Mouse (Mus musculus): ENCODE results near the gene Ddx43. TPM values are rescaled to one million over a fixed set of nuclear protein-coding genes. Genes with fewer than 3 reads are reported as not detected.

Gene Ddx43
- polyA plus RNA-seq, 1 experiment: 0.12 TPM

DNA sequence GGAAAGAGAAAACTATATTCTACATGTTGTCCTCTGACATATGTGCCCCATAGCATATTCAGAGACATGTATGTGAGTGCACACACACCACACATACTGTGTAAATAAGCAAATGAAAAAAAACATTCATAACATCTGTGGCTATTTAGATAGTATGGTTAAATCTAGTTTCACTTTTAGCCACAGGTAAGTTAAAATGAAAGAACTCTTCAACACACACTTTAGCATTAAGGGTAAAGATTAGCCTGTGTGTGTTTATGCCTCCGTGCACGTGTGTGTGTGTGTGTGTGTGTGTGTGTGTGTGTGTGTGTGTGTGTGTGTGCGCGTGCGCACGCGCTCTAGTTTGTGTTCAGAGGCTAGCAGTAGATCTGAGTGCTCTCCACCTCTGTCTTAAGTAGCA is 6.0 kb downstream of the Ddx43 start:
- Histone ChIP-seq H3K36me3 (ENCODE audit: control insufficient read depth, insufficient read depth, low read length) (no peaks in the 10 kb centered on the region), H3K27me3 (ENCODE audit: control insufficient read depth, insufficient read depth, low read length) (peaks cover 2% of the 10 kb centered on the region; the same call in 1 of the 2 replicates), H3K27ac (ENCODE audit: insufficient read depth, low read length) (no peak overlapping the region), H3K4me3 (ENCODE audit: extremely low read depth, insufficient read depth, insufficient read length) (no peak overlapping the region), H3K4me1 (ENCODE audit: control insufficient read depth, insufficient read depth, insufficient read length) (no peaks in the 10 kb centered on the region)
- DNase-seq (ENCODE audit: low read depth in 1 of 2, low spot score in 2 of 2): no peak
- WGBS: 90% methylated on average over 7 of the region's 7 CpGs
- TF ChIP-seq POLR2A (IDR thresholded peaks at IDR 0.05; ENCODE audit: low read depth, low read length): no peak
- TF ChIP-seq CTCF (IDR thresholded peaks at IDR 0.05; ENCODE audit: extremely low read depth, insufficient read depth, insufficient read length, insufficient replicate concordance): no peak

DNA sequence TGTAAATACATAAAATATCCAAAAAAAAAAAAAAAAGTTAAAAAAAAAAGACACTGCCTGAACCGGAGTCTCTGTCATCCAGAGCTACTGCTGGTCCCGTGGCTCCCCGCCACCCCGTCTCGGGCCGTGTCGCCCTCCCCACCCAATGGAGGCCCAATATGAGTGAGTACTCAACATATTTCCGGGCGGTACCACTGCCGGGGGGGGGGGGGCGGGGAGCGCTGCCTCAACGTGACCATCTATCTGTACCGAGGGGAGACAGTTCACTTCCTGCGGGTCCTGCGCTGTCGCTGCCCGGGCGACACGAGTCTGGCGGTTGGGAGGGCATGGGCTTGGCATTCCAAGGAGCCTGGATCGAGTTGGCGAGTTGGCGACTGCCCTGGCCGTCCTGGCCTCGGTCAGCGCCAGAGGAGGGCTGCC is 31.8 kb downstream of the Ddx43 start:
- peaks cover 22% of the 10 kb centered on the region for H3K4me1 ChIP-seq (ENCODE audit: control insufficient read depth, insufficient read depth, insufficient read length)
- H3K4me3 ChIP-seq (ENCODE audit: extremely low read depth, insufficient read depth, insufficient read length): peak overlapping the region; percentile 60
- WGBS: 29% methylated on average over 27 of the region's 27 CpGs
- peak in 1 of 2 experiments; percentile 18 for DNase-seq (ENCODE audit: low read depth in 1 of 2, low spot score in 2 of 2)
- H3K27ac ChIP-seq (ENCODE audit: insufficient read depth, low read length): no peak overlapping the region
- H3K36me3 ChIP-seq (ENCODE audit: control insufficient read depth, insufficient read depth, low read length): no peaks in the 10 kb centered on the region
- no peaks in the 10 kb centered on the region for H3K27me3 ChIP-seq (ENCODE audit: control insufficient read depth, insufficient read depth, low read length)
- TF ChIP-seq POLR2A (IDR thresholded peaks at IDR 0.05; ENCODE audit: low read depth, low read length) (no peak), CTCF (IDR thresholded peaks at IDR 0.05; ENCODE audit: extremely low read depth, insufficient read depth, insufficient read length, insufficient replicate concordance) (no peak)

DNA sequence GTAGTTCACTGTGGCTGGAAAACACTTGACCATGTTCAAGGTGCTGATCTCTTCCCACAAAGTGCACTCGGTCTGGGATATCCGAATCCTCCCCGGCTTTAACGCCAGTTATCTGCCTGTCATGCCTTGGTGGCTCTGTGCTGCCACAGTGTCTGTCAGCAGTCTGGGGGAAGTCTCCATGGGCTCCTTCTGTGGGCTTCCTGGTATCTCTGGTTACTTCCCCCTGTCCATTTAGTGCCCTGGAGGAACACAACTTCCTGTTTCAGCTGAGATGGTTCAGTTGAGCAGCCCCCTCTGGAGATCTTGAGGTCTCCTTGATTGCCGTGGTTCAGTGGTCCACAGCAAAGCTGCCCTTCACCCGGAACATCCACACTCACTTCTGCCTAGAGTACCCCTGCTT is 32.6 kb downstream of the Ddx43 start:
- DNase-seq (ENCODE audit: low read depth in 1 of 2, low spot score in 2 of 2): peak in 1 of 2 experiments; percentile 13
- H3K4me3 ChIP-seq (ENCODE audit: extremely low read depth, insufficient read depth, insufficient read length): no peak overlapping the region

DNA sequence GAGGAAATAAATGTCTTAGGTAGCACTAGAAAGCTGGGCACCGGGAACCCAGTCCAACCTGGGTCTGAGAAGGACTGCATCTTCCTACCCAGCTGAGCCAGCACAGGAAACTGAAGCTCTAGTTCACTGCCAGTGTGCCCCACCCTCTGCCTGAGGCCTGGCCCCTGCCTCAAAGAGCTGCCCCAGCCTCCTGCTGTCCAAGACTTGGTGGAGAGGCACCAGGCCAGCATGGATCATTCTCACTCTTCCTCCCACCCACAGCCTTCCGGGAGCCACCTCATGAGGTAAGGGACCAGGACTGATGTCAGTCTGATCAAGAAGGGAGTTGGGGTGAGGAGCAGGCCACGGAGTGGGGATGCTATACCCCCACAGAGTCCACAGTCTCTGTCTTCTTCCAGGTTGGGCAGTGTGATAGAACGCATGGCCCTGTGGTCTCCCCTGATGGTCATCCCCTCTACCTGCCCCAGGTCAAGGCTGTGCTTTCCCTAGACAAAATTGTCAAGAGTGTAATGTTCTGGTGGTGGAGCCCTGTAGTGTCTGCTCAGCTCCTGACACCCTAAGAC is 33.4 kb downstream of the Ddx43 start:
- Histone ChIP-seq H3K27me3 (ENCODE audit: control insufficient read depth, insufficient read depth, low read length) (no peaks in the 10 kb centered on the region), H3K4me1 (ENCODE audit: control insufficient read depth, insufficient read depth, insufficient read length) (peaks cover 22% of the 10 kb centered on the region), H3K27ac (ENCODE audit: insufficient read depth, low read length) (peak overlapping the region; percentile 21), H3K36me3 (ENCODE audit: control insufficient read depth, insufficient read depth, low read length) (no peaks in the 10 kb centered on the region; the same call in 1 of the 2 replicates), H3K4me3 (ENCODE audit: extremely low read depth, insufficient read depth, insufficient read length) (no peak overlapping the region)
- TF ChIP-seq CTCF (IDR thresholded peaks at IDR 0.05; ENCODE audit: extremely low read depth, insufficient read depth, insufficient read length, insufficient replicate concordance): no peak
- no peak for TF ChIP-seq POLR2A (IDR thresholded peaks at IDR 0.05; ENCODE audit: low read depth, low read length)
- DNase-seq (ENCODE audit: low read depth in 1 of 2, low spot score in 2 of 2): no peak
- WGBS: 67% methylated on average over 4 of the region's 4 CpGs

More for the DNA sequence above, 32.6 kb downstream of the Ddx43 start:
- WGBS: 33% methylated on average over 6 of the region's 6 CpGs
- Histone ChIP-seq H3K36me3 (ENCODE audit: control insufficient read depth, insufficient read depth, low read length) (no peaks in the 10 kb centered on the region), H3K27me3 (ENCODE audit: control insufficient read depth, insufficient read depth, low read length) (no peaks in the 10 kb centered on the region), H3K27ac (ENCODE audit: insufficient read depth, low read length) (peak overlapping the region; percentile 19), H3K4me1 (ENCODE audit: control insufficient read depth, insufficient read depth, insufficient read length) (peaks cover 22% of the 10 kb centered on the region)
- no peak for TF ChIP-seq POLR2A (IDR thresholded peaks at IDR 0.05; ENCODE audit: low read depth, low read length)
- TF ChIP-seq CTCF (IDR thresholded peaks at IDR 0.05; ENCODE audit: extremely low read depth, insufficient read depth, insufficient read length, insufficient replicate concordance): no peak

DNA sequence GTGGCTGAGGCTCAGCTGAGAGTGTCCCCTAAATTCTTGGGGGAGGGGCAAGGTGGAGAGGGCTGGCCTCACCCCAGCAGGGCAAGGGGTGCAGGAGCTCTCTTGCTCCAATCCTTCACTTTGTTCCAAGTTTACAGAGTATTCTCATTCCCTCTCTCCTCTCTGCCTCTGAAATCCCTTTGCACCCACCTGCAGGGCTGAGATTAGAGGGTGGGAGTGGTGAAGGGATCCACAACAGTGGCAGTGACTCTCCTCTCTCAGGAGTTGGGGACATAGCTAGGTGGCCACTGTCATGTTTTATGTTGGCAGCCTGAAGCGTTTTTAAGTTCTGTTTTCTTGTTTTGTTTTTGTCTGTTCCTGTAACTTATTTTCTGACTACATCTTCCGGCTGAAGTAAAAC is 34.0 kb downstream of the Ddx43 start:
- Histone ChIP-seq H3K4me1 (ENCODE audit: control insufficient read depth, insufficient read depth, insufficient read length) (peaks cover 22% of the 10 kb centered on the region), H3K4me3 (ENCODE audit: extremely low read depth, insufficient read depth, insufficient read length) (no peak overlapping the region), H3K27me3 (ENCODE audit: control insufficient read depth, insufficient read depth, low read length) (no peaks in the 10 kb centered on the region), H3K36me3 (ENCODE audit: control insufficient read depth, insufficient read depth, low read length) (no peaks in the 10 kb centered on the region; the same call in 1 of the 2 replicates), H3K27ac (ENCODE audit: insufficient read depth, low read length) (peak overlapping the region; percentile 52; the same call in 1 of the 2 replicates)
- no peak for DNase-seq (ENCODE audit: low read depth in 1 of 2, low spot score in 2 of 2)
- 55% methylated on average over 2 of the region's 2 CpGs for WGBS
- TF ChIP-seq POLR2A (IDR thresholded peaks at IDR 0.05; ENCODE audit: low read depth, low read length) (no peak), CTCF (IDR thresholded peaks at IDR 0.05; ENCODE audit: extremely low read depth, insufficient read depth, insufficient read length, insufficient replicate concordance) (no peak)

DNA sequence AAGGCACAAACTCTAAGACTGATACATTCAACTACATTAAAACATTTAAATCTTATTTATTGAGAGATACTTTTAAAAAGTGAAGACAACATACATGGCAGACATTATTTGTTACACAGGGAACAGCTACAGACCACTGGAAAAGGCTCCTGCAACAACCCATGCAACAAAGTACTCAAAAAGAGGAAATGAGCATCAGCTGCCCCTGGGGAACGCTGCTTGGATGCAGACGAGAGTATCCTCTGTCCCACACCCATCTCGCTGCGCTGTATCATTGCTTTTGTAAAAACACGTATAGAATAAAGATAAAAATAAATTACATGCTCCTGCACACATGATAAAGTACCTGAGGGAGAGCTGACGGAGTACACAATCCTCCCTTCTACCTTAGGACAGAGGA is 34.9 kb downstream of the Ddx43 start:
- DNase-seq (ENCODE audit: low read depth in 1 of 2, low spot score in 2 of 2): peak; percentile 54 to 64
- H3K4me1 ChIP-seq (ENCODE audit: control insufficient read depth, insufficient read depth, insufficient read length): peaks cover 22% of the 10 kb centered on the region
- peaks cover 1% of the 10 kb centered on the region; the same call in 1 of the 2 replicates for H3K36me3 ChIP-seq (ENCODE audit: control insufficient read depth, insufficient read depth, low read length)
- WGBS: 30% methylated on average over 6 of the region's 6 CpGs
- no peak overlapping the region for H3K4me3 ChIP-seq (ENCODE audit: extremely low read depth, insufficient read depth, insufficient read length)
- H3K27ac ChIP-seq (ENCODE audit: insufficient read depth, low read length): no peak overlapping the region
- TF ChIP-seq CTCF (IDR thresholded peaks at IDR 0.05; ENCODE audit: extremely low read depth, insufficient read depth, insufficient read length, insufficient replicate concordance): no peak
- TF ChIP-seq POLR2A (IDR thresholded peaks at IDR 0.05; ENCODE audit: low read depth, low read length): no peak
- no peaks in the 10 kb centered on the region for H3K27me3 ChIP-seq (ENCODE audit: control insufficient read depth, insufficient read depth, low read length)

DNA sequence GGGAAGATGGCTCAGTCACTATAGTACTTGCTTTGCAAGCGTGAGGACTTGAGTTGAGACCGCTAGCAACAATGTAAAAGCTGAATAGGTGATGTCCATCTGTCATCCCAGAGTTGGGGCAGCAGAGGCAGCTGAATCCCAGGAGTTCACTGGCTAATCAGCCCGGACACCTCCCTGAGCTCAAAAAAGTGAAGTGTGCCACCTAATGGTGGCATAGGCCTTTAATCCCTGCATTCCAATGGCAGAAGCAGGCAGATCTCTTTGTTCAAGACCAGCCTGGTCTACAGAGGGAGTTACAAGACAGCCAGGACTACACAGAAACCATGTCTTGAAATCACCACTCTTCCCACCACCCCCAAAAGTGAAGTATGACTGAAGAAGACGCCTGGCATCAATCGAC is 36.9 kb downstream of the Ddx43 start:
- no peak overlapping the region for H3K4me3 ChIP-seq (ENCODE audit: extremely low read depth, insufficient read depth, insufficient read length)
- WGBS: 90% methylated on average over 5 of the region's 5 CpGs
- TF ChIP-seq CTCF (IDR thresholded peaks at IDR 0.05; ENCODE audit: extremely low read depth, insufficient read depth, insufficient read length, insufficient replicate concordance) (no peak), POLR2A (IDR thresholded peaks at IDR 0.05; ENCODE audit: low read depth, low read length) (no peak)
- H3K36me3 ChIP-seq (ENCODE audit: control insufficient read depth, insufficient read depth, low read length): peaks cover 1% of the 10 kb centered on the region; the same call in 1 of the 2 replicates
- peaks cover 20% of the 10 kb centered on the region for H3K4me1 ChIP-seq (ENCODE audit: control insufficient read depth, insufficient read depth, insufficient read length)
- DNase-seq (ENCODE audit: low read depth in 1 of 2, low spot score in 2 of 2): no peak
- no peak overlapping the region for H3K27ac ChIP-seq (ENCODE audit: insufficient read depth, low read length)
- H3K27me3 ChIP-seq (ENCODE audit: control insufficient read depth, insufficient read depth, low read length): no peaks in the 10 kb centered on the region
